Mouse (Mus musculus): ENCODE measurements around the gene Ms4a6c.
"Not testable (repeated sequence)": the region's sequence is repeated elsewhere in the genome, so short reads cannot be mapped to it uniquely, and the experiment has no call there.

Ms4a6c gene

DNA sequence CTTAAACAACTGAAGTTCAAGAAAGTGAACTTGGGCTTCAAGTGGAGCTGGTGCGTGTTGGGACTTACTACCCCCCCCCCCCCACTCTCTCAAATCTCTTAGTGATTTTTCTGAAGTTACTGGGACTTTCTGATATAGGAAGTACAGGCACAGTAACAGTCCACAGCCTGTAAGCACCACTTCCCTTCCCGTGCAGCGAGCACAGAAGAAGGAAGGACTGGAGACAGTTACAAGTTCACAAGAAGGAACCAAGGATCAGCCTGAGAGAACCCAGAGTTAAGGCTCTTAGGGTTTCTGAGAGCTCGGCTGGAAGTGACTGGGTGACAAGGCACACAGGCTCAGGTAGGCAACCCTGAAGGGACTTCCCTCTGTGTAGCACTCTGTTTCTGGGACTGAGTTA is at the start of gene Ms4a6c:
TSS of gene Ms4a6c (plus strand) at position 152 of the 400 bp plus-strand sequence.
- DNase-seq (ENCODE audit: low spot score) = not testable (repeated sequence)

DNA sequence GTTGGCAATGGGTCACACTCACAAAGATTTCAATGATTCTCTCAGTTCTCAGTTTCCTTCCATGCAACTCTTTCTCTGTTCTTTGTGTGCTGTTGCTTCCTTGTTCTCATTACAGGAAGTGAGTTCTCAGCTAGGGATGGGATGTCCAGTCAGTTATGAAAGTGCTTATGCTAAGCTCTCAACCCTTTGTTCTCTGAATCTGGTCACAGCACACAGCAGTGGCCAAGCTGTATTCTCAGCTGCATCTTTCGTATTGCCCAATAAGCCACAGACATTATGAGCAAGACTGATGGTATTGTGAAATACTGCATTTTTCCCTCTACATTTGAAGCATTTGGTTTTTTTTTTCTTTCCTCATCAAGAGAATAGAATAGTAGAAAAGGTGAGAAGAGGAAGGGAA is 38.0 kb upstream of the Ms4a6c start:
- not testable (repeated sequence) for DNase-seq (ENCODE audit: low spot score)

DNA sequence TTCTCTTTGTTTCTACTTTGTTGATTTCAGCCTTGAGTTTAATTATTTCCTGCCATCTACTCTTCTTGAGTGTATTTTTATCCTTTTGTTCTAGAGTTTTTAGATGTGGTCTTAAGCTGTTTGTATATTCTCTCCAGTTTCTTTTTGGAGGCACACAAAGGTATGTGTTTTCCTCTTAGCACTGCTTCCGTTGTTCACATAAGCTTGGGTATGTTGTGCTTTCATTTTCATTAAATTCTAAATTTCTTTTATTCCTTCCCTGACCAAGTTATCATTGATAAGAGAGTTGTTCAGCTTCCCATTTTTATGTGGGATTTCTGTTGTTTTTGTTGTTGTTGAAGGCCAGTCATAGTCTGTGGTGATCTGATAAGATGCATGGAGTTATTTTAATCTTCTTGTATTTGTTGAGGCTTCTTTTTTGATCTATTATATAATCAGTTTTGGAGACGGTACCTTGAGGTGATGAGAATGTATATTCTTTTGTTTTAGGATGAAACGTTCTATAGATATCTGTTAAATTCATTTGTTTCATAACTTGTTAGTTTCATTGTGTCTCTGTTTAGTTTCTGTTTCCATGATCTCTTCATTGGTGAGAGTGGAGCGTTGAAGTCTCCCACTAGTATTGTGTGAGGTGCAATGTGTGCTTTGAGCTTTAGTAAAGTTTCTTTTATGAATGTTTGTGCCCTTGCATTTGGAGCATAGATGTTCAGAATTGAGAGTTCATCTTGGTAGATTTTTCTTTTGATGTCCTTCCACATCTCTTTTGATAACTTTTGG is 33.9 kb upstream of the Ms4a6c start:
- DNase-seq (ENCODE audit: low spot score) = peak; percentile 41

- peak; percentile 76 for DNase-seq (ENCODE audit: low spot score)
These were observed 25.8 kb upstream of the Ms4a6c start, which contains the start of gene Ms4a4b for GRCm38 (mm10) chr19:11443338-11443737. Gene Ms4a4b (plus strand): TSS chr19:11443553.

GRCm38 (mm10) chr19:11443964-11444363 is 25.2 kb upstream of the Ms4a6c start:
- DNase-seq (ENCODE audit: low spot score) = no peak

DNA sequence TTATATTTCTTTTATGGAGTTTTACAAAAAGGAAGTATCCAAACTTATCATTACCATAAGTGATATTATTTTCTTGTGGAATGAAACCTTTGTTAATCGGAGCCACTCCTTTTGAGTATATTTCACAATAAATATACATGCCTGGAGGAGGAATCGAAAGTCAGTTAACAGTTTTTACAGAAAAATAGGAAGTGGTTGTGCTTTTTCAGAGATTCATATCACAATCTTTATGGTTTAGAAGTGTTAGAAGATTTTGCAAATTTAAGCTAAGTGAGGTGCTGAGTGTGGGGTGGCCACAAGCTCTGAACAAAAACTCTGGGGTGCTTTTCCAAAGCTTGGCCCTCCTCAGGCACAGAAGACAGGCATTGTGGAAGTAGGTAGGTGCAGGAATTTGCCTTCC is 21.9 kb upstream of the Ms4a6c start:
- no peak for DNase-seq (ENCODE audit: low spot score)

- not testable (repeated sequence) for DNase-seq (ENCODE audit: low spot score)
These were observed 10.1 kb upstream of the Ms4a6c start for GRCm38 (mm10) chr19:11459041-11459440.

DNA sequence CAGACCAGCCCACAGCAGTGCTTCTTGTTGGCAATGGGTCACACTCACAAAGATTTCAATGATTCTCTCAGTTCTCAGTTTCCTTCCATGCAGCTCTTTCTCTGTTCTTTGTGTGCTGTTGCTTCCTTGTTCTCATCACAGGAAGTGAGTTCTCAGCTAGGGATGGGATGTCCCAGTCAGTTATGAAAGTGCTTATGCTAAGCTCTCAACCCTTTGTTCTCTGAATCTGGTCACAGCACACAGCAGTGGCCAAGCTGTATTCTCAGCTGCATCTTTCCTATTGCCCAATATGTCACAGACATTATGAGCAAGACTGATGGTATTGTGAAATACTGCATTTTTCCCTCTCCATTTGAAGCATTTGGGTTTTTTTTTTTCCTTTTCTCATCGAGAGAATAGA is 4.4 kb upstream of the Ms4a6c start:
- DNase-seq (ENCODE audit: low spot score) = not testable (repeated sequence)

DNA sequence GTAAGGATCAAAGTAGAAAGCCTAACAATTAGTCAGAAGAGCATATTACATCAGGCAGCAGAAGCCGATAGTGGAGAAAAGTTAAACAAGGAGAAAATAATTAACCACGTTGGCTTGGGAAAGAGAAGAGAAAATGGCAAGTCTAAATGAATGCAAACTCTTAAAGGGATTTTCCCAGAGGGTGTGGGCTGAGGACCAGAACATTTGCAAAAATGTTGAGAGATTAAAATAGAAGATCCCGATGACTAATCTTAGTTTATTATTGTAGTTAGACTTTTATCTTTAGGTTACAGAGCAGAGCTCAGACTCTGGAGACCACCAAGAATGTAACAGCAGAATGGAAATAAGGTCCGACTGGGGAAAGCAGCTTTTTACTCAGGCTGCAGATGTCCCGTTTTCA is 2.7 kb upstream of the Ms4a6c start:
- DNase-seq (ENCODE audit: low spot score) = no peak

DNA sequence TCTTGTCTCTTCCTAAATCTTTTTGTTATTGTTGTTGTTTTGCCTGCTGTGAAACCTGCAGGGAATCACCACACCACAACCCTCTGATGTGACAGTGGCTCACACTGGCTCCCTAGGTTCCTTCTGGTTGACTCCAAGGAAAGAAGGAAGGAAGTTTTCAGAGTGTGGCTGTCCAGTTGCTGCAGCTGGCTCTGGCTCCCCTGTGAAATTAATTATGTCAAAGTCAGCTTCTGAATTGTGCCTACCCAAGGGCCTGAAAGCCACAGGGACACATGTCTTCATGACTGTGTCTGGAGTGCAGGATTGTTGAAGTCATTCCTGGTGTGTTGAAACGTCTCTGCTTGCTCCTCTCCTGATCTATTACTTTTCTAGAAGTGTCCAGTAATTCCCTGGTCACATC is 805 bp upstream of the Ms4a6c start:
- not testable (repeated sequence) for DNase-seq (ENCODE audit: low spot score)

GRCm38 (mm10) chr19:11479714-11480113 is 10.5 kb downstream of the Ms4a6c start:
- DNase-seq (ENCODE audit: low spot score) = no peak

GRCm38 (mm10) chr19:11482684-11483083 is 13.5 kb downstream of the Ms4a6c start:
- DNase-seq (ENCODE audit: low spot score) = no peak

DNA sequence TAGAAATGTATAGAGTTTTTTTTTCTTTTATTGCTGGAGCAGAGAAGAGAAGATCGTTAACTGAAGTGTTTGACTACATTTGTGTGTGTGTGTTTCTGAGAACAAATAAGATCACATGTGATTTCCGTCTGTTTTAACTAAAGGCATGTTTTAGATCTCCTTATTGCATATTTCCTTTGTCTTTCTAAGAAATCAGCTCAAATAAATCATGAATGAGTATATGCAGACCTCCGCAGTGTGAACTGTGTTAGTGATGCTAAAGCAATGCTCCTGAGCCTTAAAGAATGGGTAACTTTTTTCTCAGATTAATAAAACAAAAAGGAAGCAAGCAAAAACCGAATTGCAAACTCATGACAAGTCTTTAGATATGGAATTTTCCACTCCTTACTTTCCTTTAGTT is 14.8 kb downstream of the Ms4a6c start:
- DNase-seq (ENCODE audit: low spot score) = no peak

DNA sequence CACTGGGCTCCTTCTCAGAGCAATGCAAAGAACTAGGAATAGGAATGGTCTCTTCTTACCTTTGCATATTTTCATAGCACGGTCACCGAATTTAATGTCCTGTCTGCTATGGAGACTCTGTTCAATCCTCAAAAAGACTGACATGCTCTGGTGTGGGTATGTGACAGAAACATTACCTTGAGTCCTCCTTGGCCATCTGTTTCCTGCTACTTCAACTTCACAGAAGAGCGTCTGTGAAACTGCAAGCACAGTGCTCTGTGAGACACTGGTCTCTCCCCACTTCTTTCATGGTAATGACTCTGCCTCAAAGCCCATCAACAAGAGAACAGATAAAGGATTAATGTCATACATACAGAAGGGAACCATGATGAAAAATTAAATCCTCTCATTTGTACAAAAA is 15.2 kb downstream of the Ms4a6c start:
- peak; percentile 62 for DNase-seq (ENCODE audit: low spot score)

GRCm38 (mm10) chr19:11485266-11485665 is 16.1 kb downstream of the Ms4a6c start:
- DNase-seq (ENCODE audit: low spot score) = no peak

DNA sequence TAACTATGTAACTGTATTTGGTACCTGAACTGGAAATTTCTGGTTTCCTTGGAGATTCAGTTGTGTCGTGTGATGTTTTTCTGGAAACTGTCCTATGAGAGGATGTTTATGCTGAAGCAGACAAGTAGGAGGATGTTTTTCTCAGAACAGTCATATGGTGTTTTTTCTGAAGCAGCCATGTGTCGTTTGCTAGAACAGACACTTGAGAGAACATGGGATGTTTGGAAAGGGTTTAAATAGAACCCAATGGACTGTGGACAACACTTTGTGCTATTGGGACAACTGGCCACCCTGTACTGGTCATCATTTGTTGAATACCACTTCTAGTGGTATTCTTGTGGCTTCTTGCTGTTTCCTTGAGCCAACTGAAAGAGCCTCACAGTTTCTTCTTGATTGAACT is 16.6 kb downstream of the Ms4a6c start, which contains the start of gene Gm8369:
TSS of gene Gm8369 (plus strand) at position 193 of the 400 bp plus-strand sequence.
- DNase-seq (ENCODE audit: low spot score) = peak; percentile 73

DNA sequence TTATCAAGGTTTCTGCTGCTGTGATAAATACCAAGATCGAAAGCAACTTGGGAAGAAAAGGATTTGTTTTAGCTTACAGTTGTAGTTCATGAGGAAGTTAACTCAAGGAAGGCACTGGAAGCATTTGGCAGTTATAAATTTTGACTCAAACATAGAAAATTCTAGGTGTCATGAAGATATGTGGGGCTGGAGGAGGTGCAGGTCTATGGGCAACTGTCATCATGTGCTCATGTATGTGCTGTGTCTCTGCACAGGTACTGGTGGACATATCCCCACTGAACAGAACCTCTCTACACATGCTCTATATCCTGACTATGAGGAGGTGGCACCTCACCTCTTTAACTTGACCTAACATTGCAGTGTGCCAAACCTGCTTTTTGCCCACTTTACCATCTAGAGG is 17.4 kb downstream of the Ms4a6c start:
- DNase-seq (ENCODE audit: low spot score) = no peak

DNA sequence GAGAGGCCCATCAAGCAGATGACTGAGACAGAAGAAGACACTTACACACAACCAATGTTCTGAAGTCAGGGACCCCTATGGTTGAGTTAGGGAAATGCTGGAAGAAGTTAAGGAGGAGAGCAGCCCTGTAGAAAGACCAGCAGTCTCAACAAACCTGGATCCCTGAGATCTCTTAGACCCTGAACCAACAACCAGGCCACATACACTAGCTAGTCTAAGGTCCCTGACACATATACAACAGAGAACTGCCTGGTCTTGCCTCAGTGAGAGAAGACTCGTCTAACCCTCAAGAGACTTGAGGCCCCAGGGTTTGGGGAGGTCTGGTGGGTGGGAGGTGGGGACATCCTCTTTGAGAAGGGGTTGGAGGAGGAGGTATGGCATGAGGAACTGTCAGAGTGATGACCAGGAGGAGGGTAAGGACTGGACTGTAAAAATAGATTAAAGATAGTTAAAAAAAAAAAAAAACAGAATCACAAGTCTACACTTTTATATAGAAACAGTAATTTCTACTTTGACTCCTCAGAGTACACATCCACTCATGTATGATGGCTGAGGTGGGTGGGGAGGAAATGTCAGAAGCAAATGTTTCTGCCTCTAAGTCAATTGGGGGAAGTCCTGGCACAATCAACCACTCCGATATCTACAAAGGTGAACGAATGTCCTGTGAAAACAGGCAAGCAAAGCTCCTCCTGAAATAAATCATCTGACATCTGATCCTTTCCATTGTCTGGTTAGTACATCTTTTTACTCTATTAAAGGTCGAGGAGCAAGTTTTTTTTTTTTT is 22.4 kb downstream of the Ms4a6c start:
- peak; percentile 63 for DNase-seq (ENCODE audit: low spot score)

- no peak for DNase-seq (ENCODE audit: low spot score)
These were observed 23.5 kb downstream of the Ms4a6c start for GRCm38 (mm10) chr19:11492671-11493070.

- no peak for DNase-seq (ENCODE audit: low spot score)
These were observed 25.4 kb downstream of the Ms4a6c start for GRCm38 (mm10) chr19:11494519-11494918.

DNA sequence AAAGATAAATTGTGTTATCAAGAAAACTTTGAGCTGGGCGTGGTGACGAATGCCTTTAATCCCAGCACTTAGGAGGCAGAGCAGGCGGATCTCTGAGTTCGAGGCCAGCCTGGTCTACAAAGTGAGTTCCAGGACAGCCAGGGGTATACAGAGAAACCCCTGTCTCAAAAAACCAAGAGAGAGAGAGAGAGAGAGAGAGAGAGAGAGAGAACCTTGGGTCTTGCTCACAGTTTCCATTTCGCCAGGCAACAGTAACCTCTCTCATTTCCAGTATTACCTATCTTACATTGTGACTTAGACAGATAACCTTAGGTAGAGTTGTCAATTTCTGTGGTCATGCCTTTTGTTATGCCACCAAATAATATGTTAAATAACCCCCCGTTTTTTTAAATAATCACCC is 27.2 kb downstream of the Ms4a6c start:
- DNase-seq (ENCODE audit: low spot score) = no peak

DNA sequence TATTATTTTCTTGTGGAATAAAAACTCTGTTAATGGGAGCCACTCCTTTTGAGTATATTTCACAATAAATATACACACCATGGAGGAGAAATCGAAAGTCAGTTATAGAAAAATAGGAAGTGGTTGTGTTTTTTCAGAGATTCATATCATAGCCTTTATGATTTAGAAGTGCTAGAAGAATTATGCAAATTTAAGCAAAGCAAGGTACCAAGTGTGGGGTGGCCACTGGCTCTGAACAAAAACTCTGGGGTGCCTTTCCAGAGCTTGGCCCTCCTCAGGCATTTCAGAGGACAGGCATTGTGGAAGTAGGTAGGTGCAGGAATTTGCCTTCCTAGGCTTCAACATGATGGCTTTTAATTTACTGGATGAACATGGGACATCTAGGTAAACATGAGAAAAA is 28.1 kb downstream of the Ms4a6c start:
- not testable (repeated sequence) for DNase-seq (ENCODE audit: low spot score)

GRCm38 (mm10) chr19:11500796-11501195 is 31.6 kb downstream of the Ms4a6c start:
- no peak for DNase-seq (ENCODE audit: low spot score)

Measured in T-cell, adult 2 months (primary cell).